Mouse (Mus musculus) ES-E14 (cell line): ENCODE data around the gene Gtf2h3. TPM values are rescaled to one million over a fixed set of nuclear protein-coding genes. Genes with fewer than 3 reads are reported as not detected.

ENCODE experiments used
- DNase-seq: peaks from one replicate; pipeline ENCODE4 v3.0.0-alpha.2; 2013; ENCODE audit warnings: low read depth, low spot score
- H3K27ac ChIP-seq: 2 replicates; pipeline ENCODE4 v1.5.1; 2012; ENCODE audit warnings: low read depth, mild to moderate bottlenecking, low read length, moderate library complexity, mixed read lengths; ENCODE audit not compliant: poor library complexity, insufficient read depth, severe bottlenecking
- H3K36me3 ChIP-seq: 2 replicates; pipeline ENCODE4 v1.6.1; 2012; ENCODE audit warnings: mild to moderate bottlenecking, low read length, moderate library complexity, mixed read lengths; ENCODE audit not compliant: control insufficient read depth, poor library complexity, insufficient read depth, severe bottlenecking
- H3K4me1 ChIP-seq, 2 experiments: fragments of 150-350 bp in 1 of 2; sonication (generic) in 1 of 2; 2 replicates each; pipeline ENCODE4 v1.6.1; 2012; ENCODE audit warnings: low read length in 2 of 2, mild to moderate bottlenecking in 1 of 2, mixed read lengths in 1 of 2; ENCODE audit not compliant: control insufficient read depth in 2 of 2, insufficient read depth in 2 of 2, poor library complexity in 1 of 2
- H3K4me3 ChIP-seq, 2 experiments: fragments of 150-350 bp in 1 of 2; sonication (generic) in 1 of 2; 2 replicates each; pipeline ENCODE4 v1.5.1; 2012; ENCODE audit warnings: low read length in 2 of 2, low read depth in 1 of 2, mild to moderate bottlenecking in 1 of 2, mixed read lengths in 1 of 2; ENCODE audit not compliant: insufficient read depth in 1 of 2, poor library complexity in 1 of 2, severe bottlenecking in 1 of 2
- H3K9ac ChIP-seq: 2 replicates; pipeline ENCODE4 v1.6.1; 2012; ENCODE audit warnings: low read depth, mild to moderate bottlenecking, low read length, mixed read lengths; ENCODE audit not compliant: poor library complexity, insufficient read depth, severe bottlenecking
- H3K9me3 ChIP-seq: fragments of 150-350 bp; sonication (generic); 2 replicates; pipeline ENCODE4 v1.6.1; 2012; ENCODE audit warnings: low read depth, mild to moderate bottlenecking, low read length; ENCODE audit not compliant: control insufficient read depth, insufficient read depth
- CHD2 ChIP-seq: IDR thresholded peaks from 2 replicates; pipeline ENCODE4 v1.6.1; 2014; ENCODE audit warnings: mild to moderate bottlenecking, low read depth, low read length, inconsistent platforms
- HCFC1 ChIP-seq: IDR thresholded peaks from 2 replicates; pipeline ENCODE4 v1.6.1; 2012; ENCODE audit warnings: low read length, inconsistent platforms, borderline replicate concordance; ENCODE audit not compliant: insufficient read depth
- MAFK ChIP-seq: IDR thresholded peaks from 2 replicates; pipeline ENCODE4 v1.6.1; 2014; ENCODE audit warnings: mild to moderate bottlenecking, low read depth, low read length, inconsistent platforms; ENCODE audit not compliant: insufficient read depth
- ZC3H11A ChIP-seq: IDR thresholded peaks from 2 replicates; pipeline ENCODE4 v1.6.1; 2012; ENCODE audit warnings: low read depth, mild to moderate bottlenecking, inconsistent platforms, low read length, borderline replicate concordance
- ZNF384 ChIP-seq: IDR thresholded peaks from 2 replicates; pipeline ENCODE4 v1.6.1; 2012; ENCODE audit warnings: low read depth, low read length, inconsistent platforms
- in situ Hi-C, 2 experiments: fragments of 600-800 bp; cut with MboI; formaldehyde crosslinking; loops; one replicate each; pipeline ENCODE4 v1.15.1; 2025; ENCODE audit warnings: low sequenced_read_pairs in 2 of 2, inconsistent platforms in 1 of 2; ENCODE audit not compliant: unreplicated experiment in 2 of 2
- total RNA-seq: library from RNA; depleted of rRNA; stranded (reverse); fragments of 300-350 nt; gene quantifications from 2 replicates; pipeline ENCODE4 v1.2.3, GENCODE M21; 2012

The Gtf2h3 gene
- total RNA-seq, 1 experiment = 71.5 TPM

DNA sequence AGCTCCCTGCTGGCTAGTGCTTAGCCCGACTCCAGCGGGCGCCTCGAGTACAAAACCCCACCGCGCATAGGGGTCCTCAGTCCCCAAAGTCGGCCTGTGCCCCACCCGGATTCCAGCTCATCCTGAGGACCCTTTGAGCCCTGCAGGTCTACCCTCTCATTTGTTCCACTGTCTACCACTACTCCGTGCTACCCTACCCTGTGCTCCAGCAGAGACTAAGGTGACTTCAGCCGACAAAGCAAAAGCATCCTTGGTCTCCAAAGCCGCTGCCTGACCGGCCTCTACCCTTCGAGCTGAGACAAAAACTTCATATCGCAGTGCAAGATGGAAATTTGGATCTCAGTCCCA, 47.4 kb upstream of the Gtf2h3 start:
- DNase-seq = no peak
- Histone ChIP-seq H3K9ac (peak overlapping the region; percentile 55; the same call in 1 of the 2 replicates), H3K9me3 (no peaks in the 10 kb centered on the region), H3K27ac (peak overlapping the region; percentile 9; the same call in 1 of the 2 replicates), H3K4me1 (peaks cover 4 to 11% of the 10 kb centered on the region in 2 experiments; a peak in 3 of 4 replicates), H3K4me3 (peak overlapping the region; percentile 70 to 93), H3K36me3 (no peaks in the 10 kb centered on the region)
- TF ChIP-seq ZC3H11A (no peak), ZNF384 (no peak), HCFC1 (no peak), CHD2 (no peak), MAFK (no peak)
- in situ Hi-C loops = no loop called here

DNA sequence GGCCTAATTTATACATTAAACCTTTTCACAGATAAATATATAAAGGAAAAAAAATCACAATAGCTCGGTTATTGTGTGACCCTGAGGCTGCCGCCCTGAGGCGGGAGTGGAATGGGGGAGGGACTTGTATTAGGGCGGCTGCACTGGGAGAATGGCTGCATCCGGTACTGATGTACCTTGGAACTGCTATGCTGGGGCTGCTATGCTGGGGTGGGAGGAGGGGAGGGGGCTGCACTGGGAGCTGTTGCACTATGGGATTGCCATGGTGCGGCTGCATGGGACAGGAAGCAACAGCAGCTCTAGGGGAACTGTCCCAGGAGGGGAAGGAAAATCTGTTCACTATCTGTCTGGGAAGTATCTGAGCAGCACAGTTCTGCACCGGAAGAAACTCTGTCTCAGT, 46.5 kb upstream of the Gtf2h3 start:
- in situ Hi-C loops = no loop called here
- H3K9ac ChIP-seq = no peak overlapping the region
- peaks cover 4 to 11% of the 10 kb centered on the region in 2 experiments; a peak in 3 of 4 replicates for H3K4me1 ChIP-seq
- H3K36me3 ChIP-seq = no peaks in the 10 kb centered on the region
- H3K4me3 ChIP-seq = no peak overlapping the region
- TF ChIP-seq MAFK = no peak
- H3K9me3 ChIP-seq = no peaks in the 10 kb centered on the region
- no peak for DNase-seq
- H3K27ac ChIP-seq = no peak overlapping the region

DNA sequence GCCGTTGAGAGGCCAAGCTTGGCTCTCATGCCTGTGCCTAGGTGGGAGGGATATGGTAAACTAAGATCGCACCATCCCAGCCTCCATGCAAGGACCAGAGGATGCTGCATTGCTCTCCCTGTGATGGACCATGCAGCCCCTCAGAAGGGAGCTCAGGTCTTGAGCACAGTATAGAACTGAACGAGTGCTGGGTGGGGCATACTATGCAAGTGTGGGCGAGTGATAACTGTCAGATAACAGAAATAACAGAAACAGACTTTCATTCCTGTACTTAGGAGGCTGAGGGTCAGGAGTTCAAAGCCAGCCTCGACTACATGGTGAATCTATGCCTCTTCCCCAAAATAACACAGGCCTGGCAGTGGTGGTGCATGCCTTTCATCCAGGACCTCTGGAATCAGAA, 43.9 kb upstream of the Gtf2h3 start:
- H3K4me3 ChIP-seq = no peak overlapping the region
- H3K27ac ChIP-seq = no peak overlapping the region
- H3K9ac ChIP-seq = no peak overlapping the region
- H3K9me3 ChIP-seq = no peaks in the 10 kb centered on the region
- H3K36me3 ChIP-seq = no peaks in the 10 kb centered on the region
- no peak for DNase-seq
- H3K4me1 ChIP-seq = peaks cover 0 to 1% of the 10 kb centered on the region in 2 experiments; a peak in 2 of 4 replicates
- in situ Hi-C loops = no loop called here
- TF ChIP-seq CHD2 (no peak), ZC3H11A (no peak), MAFK (no peak), HCFC1 (no peak), ZNF384 (no peak)

DNA sequence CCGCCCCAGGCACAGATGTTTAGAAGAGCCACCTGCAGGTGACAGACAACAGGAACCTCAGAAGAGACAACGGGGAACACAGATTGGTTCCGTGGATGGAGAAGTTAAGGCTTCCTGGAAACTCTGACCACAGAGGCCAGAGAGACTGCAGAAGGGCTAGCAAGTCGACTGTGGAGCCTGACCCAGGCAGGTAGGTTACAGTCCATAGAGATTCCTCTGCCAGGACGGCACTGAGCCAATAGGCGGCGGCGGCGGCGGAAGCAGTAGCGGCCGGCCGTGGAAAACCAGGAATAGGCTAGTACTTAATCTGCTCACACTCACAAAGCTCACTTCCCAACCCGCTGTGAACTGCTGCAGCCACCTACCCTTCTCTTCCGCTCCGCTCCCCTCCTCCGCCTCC, 42.2 kb upstream of the Gtf2h3 start:
- DNase-seq = no peak
- Histone ChIP-seq H3K27ac (peak overlapping the region; percentile 42; the same call in 1 of the 2 replicates), H3K9ac (peak overlapping the region; percentile 55; the same call in 1 of the 2 replicates), H3K9me3 (no peaks in the 10 kb centered on the region), H3K4me1 (peaks cover 0 to 2% of the 10 kb centered on the region in 2 experiments; a peak in 2 of 4 replicates), H3K4me3 (peak overlapping the region; percentile 32 to 43), H3K36me3 (no peaks in the 10 kb centered on the region)
- in situ Hi-C loops = no loop called here
- TF ChIP-seq ZC3H11A = no peak
- TF ChIP-seq CHD2 = no peak
- TF ChIP-seq MAFK = no peak
- TF ChIP-seq HCFC1 = no peak
- TF ChIP-seq ZNF384 = no peak
